Mouse (Mus musculus): ENCODE measurements around the gene Cyp2d9. TPM values are rescaled to one million over a fixed set of nuclear protein-coding genes. Genes with fewer than 3 reads are reported as not detected.

Gene Cyp2d9
- 0.08 TPM in 1 of 2 replicates, not detected in the other for polyA plus RNA-seq (2012; rRNA removed)

DNA sequence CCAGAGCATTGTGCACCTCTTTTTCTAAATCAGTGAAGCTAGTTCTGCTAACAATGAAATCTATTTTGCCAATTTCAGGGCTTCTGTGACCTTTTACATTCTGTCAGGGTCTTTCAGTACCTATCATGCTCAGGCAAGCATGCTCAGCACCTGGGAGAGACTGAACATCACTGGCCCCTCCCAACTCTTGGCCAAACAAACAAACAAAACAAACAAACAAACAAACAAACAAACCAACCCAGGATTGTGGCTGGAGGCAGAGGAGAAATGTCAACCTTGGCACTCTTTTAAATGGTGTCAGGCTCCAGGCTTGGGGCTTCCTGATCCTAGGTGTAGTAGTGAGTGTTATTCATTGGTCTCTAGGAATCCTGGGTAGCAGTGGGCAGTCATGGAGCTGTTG is at the start of gene Cyp2d9:
TSS of gene Cyp2d9 (plus strand) at position 301 of the 400 bp plus-strand sequence.

GRCm38 (mm10) chr15:82393922-82394321 is 39.3 kb upstream of the Cyp2d9 start, which contains the start of gene Cyp2d11:
TSS of gene Cyp2d11 (minus strand) at chr15:82394022.

GRCm38 (mm10) chr15:82406981-82407380 is 26.3 kb upstream of the Cyp2d9 start, which contains the start of gene Cyp2d10:
TSS of gene Cyp2d10 (minus strand) at chr15:82407195.

Other genes with a start within 250 kb of the Cyp2d9 start
- 2.3 and 2.4 TPM in 2 replicates for gene Shisa8, start 220.6 kb upstream of the Cyp2d9 start, polyA plus RNA-seq (2012; rRNA removed)
- 0.31 and 0.43 TPM in 2 replicates for gene Tnfrsf13c, start 209.1 kb upstream of the Cyp2d9 start, polyA plus RNA-seq (2012; rRNA removed)
- 22.7 and 24.3 TPM in 2 replicates for gene Cenpm, start 188.7 kb upstream of the Cyp2d9 start, polyA plus RNA-seq (2012; rRNA removed)
- gene 1500009C09Rik, start 181.0 kb upstream of the Cyp2d9 start, polyA plus RNA-seq (2012; rRNA removed): 47.9 and 57.4 TPM in 2 replicates
- gene Sept3, start 158.5 kb upstream of the Cyp2d9 start, polyA plus RNA-seq (2012; rRNA removed): 418 and 474 TPM in 2 replicates
- 0.09 and 0.10 TPM in 2 replicates for gene Wbp2nl, start 134.5 kb upstream of the Cyp2d9 start, polyA plus RNA-seq (2012; rRNA removed)
- gene Naga, start 94.5 kb upstream of the Cyp2d9 start, polyA plus RNA-seq (2012; rRNA removed): 46.4 and 57.5 TPM in 2 replicates
- 1.5 and 3.3 TPM in 2 replicates for gene Pheta2, start 94.5 kb upstream of the Cyp2d9 start, polyA plus RNA-seq (2012; rRNA removed)
- gene Smdt1, start 94.5 kb upstream of the Cyp2d9 start, polyA plus RNA-seq (2012; rRNA removed): 251 and 253 TPM in 2 replicates
- 340 and 360 TPM in 2 replicates for gene Ndufa6, start 79.1 kb upstream of the Cyp2d9 start, polyA plus RNA-seq (2012; rRNA removed)
- 6.6 and 12.4 TPM in 2 replicates for gene Cyp2d22, start 53.2 kb upstream of the Cyp2d9 start, polyA plus RNA-seq (2012; rRNA removed)
- not detected in 2 replicates for gene Cyp2d11, start 39.4 kb upstream of the Cyp2d9 start, polyA plus RNA-seq (2012; rRNA removed)
- gene Cyp2d10, start 26.2 kb upstream of the Cyp2d9 start, polyA plus RNA-seq (2012; rRNA removed): not detected in 2 replicates
- gene Cyp2d12, start 121.6 kb downstream of the Cyp2d9 start, polyA plus RNA-seq (2012; rRNA removed): not detected in 2 replicates
- gene Cyp2d34, start 187.5 kb downstream of the Cyp2d9 start, polyA plus RNA-seq (2012; rRNA removed): not detected in 2 replicates

All from central nervous system, embryonic 14 days (tissue).